Mouse (Mus musculus) lung, postnatal 4 days (tissue): ENCODE data around the gene Agpat2.

Experiments
- DNase-seq, 2 experiments: peaks; one replicate each; pipeline ENCODE4 v3.0.0; 2021

Agpat2 gene

DNA sequence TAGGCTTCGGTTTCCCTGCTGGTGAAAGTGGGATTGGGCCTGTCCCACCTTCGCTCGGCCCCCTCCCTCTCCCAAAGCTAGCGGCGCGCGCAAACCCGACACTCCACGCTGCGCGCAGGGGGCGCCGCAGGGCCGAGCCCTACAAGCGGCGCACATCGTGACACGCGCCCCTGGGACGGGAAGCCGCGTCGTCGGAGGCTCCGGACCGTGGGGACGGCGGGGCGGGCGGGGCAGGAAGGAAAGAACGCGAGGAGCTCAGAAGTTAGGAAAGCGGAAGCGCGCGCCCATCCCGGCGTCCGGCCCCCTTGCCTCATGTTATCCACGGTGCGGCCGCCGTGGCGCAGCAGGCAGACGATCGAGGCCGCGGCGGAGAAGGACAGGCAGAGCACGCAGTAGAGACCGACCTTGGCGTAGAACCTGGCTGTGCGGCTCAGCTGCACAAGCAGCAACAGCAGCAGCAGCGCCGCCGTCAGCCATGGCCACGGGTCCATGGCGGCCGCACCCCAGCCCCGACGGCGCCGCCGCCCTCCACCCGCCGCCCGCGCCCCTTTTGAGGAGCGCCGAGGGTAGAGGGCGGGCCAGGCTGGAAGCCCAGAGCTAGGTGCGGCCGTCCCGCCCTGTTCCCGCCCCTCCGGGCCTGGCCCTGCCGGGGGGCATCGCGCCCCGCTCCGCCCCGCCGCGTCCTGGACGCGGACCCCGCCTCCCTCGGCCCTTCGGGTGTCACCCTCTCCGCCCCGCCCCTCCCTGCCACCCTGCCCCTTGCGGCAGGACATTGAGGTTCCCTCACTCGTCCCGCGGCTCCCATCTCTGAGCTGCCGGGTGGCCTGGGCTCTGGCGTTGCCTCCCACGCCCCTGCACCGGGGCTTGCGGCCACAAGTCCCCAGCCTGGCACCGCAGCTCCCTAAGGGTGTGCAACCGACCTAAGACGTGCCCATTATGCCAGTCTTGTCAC lies at the start of gene Agpat2:
Agpat2 (minus strand) TSS at position 698 of the 952 bp plus-strand sequence.
- peak; percentile 92 to 96 for DNase-seq

DNA sequence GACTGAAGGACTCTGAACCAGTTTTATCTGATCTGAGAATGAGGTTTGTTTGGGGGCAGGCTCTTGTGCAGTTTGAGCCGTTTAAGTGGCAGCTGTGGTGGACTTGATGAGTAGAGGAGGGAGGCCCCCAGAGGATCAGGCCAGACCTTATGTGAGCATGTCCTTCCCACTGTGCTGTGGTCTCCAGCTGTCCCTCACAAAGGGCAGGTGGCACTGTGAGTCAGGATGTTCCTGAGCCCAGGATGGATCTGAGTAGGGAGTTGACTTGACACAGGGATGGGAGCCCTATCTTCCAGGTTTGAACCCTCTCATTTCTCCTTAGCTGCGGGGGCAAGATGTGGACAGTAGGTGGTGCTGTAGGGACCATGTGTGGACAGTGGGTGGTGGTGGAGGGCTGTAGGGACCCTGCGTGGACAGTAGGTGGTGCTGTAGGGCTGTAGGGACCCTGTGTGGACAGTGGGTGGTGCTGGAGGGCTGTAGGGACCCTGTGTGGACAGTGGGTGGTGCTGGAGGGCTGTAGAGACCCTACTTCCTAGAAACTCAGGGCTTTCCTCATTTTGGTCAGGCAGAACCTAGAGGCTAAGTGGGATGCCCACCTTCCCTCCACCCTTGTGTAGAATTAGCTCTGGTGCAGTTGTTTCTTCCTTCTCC lies 42.6 kb upstream of the Agpat2 start:
- peak; percentile 85 to 87 for DNase-seq

DNA sequence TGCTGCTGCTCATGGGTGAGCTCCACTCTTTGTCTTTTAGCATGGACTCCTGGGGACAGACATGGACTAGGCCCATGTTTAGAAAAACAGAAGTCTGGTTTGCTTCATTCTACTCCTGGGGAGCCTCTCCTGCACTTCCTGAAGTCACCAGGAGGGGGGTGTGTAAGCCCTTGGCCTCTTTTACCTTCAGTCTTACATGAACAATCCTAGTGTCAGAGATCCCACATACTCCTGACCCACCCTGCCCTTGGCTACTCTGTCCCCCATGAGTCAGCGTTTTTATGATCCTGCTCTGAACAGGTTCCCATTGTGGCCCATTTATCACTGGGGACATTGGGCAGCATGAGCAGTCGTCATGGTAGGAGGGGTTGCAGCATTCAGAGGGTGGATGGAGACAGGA lies 39.7 kb upstream of the Agpat2 start:
- peak in 1 of 2 experiments; percentile 61 for DNase-seq

DNA sequence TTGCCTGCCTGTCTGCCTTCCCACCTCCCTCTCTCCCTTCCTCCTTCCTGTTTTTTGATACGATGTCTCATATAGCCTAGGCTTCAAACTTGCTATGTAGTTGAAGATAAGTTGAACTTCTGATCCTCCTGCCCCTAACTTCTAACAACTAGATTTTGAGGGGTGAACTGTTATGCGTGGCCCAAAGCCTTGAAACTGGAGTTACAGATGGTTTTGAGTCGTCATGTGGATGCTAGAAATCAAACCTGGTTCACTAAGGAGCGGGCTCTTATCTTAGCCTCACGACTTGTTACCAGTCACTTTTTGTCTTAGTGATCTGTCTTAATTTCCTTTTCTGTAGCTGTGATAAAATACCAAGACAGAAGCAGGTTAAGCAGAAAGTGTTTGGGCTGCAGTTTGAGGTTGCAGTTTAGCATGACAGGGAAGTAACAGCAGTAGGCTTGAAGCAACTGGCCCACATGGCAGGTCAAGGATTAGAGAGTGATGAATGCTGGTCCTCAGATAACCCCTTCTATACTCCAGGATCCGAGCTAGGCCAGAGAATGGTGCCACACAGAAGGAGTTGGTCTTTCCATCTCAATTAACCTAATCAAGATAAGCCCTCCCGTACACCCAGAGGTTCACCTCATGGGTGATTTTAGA lies 36.9 kb upstream of the Agpat2 start:
- DNase-seq = no peak

DNA sequence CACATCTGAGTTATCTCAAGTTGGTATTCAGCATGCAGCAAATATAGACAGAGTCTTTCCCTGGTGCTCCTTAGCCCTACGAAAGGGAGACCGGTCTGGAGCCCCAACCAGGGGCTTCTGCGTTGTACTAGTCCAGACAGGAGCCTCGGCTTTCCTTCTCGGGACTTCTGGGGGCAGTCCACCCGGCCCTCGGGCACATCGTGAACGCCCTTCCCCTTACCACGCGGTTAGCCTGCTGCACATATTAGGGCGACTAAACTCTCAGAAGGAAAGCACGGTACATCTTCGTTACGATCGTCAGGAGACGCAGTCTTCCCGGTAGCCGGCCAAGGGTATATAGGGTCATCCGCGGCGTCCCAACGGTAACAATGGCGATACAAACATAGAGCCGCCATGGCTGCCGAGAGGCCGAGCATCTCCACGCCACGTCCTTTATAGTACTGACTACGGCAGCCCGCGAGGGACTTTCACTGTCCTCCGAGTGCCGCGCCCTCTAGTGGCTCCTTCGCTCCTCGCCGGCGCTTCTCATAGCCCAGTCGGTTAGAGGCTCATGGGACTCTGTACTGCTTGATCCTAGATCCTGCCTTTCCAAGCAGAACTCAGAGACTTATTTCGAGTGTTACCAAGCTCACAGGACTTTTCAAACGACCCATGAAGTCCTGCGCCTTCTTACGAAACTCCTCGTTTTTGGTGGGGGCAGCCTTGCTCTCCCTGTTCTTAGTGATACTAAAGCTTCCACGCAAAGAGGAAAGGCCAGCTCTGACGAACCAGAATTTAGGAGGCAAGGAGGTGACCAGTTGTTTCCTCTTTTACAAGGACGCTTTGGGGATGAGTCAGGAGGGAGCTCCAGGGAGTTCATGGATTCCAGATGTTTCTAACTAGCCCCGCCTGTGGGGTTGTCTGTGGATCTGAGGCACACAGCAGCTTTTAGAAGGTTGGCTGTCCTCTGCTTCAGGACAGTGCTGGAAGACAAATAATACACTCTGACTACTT lies 35.9 kb upstream of the Agpat2 start:
- peak; percentile 96 to 98 for DNase-seq

DNA sequence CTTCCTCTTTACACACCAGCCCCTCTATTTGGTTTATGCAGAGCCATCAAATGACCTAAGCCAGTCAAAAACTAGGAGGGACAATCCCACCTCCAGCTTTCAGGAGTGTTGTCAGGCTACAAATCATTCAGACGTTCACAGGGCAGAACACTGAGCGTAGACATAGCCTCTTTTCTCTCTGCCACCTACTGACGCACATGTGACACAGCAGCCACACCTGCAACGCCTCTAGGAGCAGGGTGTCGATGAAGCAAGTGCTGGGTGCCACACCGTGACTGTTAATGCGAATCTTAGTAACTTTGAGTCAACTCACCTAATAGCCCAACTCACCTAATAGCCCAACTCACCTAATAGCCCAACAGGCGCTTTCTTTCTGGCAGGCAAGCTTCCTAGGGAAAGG lies 34.9 kb upstream of the Agpat2 start:
- DNase-seq = peak; percentile 67 to 68

DNA sequence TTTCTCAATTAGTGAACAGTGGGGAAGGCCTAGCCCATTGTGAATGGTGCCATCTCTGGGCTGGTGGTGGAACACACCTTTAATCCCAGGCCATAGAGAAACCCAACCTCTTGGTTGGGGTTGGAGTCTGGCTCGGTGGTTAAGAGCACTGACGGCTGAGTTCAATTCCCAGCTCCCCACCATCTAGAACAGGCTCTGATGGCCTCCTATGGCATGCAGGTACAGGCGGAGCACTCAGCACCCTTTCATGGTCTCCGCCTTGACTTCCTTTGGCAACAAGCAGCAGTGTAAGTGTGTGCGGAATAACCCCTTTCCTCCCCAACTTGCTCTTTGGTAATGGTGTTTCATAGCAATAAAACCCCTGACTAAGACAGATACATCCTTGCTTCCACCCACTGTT lies 34.4 kb upstream of the Agpat2 start:
- no peak for DNase-seq

DNA sequence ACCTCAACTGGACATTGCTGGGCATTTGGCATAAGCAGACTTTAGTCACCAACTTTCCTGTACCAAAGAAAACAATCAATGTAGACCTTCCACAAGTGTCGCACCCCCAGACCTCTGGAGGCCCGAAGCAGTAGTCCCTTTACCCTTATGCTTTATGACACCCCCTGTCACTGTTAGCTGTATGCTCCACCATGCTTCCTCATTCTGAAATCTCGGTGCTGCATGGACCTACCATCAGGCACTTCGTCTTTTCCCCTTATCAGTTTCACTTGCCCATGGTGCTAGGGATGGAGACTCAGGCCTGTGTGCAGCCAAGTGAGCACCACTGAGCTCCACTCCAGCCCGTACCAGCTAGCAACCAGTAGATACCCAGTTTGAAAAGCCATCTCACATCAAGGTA lies 33.8 kb upstream of the Agpat2 start:
- DNase-seq = no peak

DNA sequence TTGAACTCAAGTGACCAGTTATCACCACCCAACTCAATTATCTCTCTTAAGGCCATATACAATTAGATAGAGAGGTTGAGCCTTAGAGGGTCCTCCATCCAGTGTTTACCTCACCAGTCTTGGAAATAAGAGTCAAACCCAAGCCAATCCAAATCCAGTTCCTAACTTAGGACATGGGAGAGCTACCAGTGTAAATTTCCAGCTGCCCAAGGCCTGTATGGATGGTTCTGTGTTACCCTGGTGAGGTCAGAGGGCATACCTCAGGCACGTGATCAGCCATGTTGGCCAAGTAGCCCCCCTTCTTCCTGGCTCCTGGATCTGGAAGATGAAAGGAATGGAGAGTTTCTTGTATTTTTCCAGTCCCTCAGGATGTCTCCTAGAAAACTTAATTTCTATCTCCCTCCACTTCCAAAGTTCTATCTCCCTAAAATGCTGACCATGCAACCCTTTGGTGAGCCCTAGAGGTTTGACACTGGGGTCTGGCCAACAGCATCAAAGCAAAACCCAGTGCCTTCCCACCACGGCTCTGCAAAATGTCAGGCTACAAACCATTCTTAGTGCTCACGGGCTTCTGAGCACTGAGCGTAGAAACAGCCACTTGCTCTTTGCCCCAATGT lies 33.2 kb upstream of the Agpat2 start:
- DNase-seq = no peak

DNA sequence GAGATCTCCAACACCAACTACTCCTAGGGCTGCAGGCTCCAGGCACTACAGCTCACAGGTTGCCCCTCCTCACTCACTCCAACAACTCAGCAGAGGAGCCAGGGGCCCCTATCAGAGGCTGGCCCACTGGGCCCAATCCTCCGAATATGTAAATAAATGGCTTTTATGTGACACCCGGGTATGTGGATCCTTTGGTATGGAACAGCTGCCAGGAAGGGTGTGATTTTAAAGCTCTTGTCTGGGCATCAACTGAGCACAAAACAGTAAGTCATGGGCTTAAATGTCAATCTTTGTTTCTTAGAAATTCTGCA lies 32.1 kb upstream of the Agpat2 start:
- no peak for DNase-seq

DNA sequence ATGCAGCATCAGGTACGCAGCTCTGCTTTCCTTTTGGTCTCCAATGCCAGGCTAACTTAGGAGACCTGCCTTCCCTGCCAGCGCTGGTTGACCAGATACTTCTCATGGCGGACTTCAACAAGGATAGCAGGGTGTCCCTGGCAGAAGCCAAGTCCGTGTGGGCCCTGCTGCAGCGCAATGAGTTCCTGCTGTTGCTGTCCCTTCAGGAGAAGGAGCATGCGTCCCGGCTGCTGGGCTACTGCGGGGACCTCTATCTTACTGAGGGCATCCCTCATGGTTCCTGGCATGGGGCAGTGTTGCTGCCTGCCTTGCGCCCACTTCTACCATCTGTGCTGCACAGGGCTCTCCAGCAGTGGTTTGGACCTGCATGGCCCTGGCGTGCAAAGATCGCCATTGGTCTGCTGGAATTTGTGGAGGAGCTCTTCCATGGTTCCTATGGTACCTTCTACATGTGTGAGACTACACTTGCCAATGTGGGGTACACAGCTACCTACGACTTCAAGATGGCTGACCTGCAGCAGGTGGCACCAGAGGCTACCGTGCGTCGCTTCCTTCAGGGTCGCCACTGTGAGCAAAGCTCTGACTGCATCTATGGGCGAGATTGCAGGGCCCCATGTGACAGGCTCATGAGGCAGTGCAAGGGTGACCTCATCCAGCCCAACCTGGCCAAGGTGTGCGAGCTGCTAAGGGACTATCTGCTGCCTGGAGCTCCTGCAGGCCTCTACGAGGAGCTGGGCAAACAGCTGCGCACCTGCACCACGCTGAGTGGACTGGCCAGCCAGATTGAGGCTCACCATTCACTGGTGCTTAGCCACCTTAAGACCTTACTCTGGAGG lies 31.5 kb upstream of the Agpat2 start:
- DNase-seq = no peak

DNA sequence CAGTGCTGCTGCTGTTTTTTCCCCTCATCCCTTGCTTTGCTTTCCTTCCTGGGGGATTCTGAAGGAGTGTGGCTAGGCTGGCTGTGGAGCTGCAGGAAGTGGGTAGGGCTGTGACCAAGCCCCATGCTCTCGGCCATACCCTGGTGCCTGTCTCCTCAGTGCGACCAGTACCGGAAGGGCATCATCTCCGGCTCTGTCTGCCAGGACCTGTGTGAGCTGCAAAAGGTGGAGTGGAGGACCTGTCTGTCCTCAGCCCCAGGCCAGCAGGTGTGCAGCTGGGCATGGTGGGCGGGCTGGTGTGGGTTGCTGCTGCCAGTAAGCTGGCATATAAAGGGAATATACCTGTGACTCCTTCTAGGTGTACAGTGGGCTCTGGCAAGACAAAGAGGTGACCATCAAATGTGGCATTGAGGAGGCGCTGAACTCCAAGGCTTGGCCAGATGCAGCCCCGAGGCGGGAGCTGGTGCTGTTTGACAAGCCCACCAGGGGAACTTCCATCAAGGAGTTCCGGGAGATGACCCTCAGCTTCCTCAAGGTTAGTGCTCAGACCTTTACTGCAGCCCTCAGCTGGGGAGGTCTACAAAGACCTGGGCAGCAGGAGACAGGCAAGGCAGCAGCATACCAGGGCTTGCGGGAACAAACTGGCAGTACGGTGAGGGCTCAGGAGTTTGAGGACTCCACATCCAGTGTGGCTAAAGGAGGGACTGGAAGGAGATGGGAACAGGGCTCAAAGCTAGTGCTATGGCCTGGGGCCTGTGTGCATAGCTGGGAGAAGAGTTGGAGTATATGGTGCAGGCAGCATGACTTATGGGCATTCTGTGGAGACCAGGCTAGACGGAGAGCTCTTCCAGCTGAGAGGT lies 30.6 kb upstream of the Agpat2 start:
- peak; percentile 34 to 61 for DNase-seq

DNA sequence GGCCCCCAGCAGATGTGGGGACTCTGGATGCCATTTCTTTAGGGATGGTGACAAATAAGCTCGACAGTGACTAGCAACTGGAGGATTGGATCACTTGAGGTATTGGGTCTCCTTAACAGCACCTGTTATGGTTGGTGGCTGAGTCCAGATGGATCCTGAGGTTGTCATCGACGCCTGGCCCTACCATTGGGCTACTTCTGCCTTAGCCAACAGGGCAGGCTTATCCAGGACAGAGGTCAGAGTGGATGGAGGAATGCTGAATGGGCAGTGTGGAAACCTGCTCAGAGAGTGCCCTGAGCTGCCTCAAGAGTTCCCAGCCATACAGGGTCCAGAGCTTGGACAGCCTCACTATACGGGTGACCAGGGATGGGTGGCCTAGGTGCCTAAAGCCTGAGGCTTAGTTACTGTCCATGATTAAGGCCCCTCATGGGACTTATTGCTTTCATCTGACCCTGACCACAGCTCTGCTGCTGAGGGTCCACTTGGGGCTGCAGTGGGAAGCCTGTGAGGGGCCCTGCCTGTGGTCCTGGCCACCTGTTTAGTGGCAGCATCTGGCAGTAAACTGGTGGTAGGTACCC lies 29.8 kb upstream of the Agpat2 start:
- no peak for DNase-seq

DNA sequence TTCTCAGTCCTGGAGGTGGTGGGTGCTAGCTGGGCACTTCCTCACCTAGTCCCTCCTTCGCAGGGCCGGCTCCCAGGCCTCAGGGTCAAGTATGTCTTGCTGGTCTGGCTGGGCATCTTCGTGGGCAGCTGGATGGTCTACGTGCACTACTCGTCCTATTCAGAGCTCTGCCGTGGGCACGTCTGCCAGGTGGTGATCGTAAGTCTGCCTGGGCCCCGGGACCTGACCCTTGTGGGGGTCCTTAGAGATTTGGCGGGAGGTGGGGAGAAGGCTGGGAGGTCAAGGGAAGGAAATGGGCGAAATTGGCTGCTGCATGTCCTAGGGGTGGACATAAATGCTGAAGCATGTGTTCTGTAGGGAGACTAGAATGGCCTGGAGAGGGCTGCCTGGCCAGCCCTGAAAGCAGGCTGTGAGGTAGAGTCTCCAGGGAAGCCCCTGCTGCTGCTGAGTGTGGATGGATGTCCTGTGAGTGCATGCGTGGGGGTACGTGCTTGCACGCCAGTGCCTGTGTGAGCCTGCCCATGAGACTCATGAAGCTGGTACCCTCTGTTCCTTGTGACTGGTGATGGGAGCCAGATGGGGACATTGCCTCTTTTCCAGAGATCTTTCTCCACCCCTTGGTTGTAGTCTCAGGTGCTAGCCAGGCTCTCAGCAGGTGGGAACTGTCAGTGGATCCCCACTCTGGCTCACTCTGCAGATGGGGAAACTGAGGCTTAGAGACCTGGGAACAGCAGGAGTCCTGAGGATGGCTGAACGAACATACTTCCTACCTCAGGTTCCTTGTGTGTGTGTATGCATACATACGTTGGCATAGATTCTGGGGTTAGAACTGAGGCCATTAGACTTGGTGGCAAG lies 28.6 kb upstream of the Agpat2 start:
- no peak for DNase-seq

DNA sequence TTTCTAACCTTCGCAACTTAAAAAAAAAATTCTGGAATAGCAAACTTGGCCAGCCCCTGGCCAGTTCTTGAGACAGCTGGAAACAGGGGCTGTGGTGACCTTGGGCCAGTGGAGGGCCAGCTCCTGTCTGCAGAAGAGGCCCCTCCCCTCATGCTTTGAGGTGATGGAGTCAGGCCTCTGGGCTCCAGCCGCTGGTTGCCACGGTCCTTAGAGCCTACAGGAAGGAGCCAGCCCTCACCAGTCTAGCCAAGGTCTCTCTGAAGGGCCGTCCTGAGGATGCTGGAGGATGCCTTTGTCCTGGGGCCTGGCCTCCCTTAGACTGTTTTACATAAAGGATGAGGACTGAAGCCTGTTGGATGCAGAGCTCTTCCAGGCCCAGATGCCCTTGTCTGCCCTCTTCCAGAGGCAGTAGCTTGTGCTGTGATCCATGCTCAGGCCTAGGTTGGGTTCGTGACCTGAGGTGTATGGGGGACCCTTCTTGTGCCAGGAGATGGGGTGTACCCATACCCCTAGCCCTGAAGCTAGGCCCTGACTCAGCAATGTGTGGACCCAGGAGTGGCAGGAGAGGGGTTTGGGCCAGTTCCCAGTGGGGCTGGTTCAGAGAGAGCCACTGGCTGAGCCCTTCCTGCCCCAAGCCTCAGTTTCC lies 24.7 kb upstream of the Agpat2 start:
- no peak for DNase-seq

DNA sequence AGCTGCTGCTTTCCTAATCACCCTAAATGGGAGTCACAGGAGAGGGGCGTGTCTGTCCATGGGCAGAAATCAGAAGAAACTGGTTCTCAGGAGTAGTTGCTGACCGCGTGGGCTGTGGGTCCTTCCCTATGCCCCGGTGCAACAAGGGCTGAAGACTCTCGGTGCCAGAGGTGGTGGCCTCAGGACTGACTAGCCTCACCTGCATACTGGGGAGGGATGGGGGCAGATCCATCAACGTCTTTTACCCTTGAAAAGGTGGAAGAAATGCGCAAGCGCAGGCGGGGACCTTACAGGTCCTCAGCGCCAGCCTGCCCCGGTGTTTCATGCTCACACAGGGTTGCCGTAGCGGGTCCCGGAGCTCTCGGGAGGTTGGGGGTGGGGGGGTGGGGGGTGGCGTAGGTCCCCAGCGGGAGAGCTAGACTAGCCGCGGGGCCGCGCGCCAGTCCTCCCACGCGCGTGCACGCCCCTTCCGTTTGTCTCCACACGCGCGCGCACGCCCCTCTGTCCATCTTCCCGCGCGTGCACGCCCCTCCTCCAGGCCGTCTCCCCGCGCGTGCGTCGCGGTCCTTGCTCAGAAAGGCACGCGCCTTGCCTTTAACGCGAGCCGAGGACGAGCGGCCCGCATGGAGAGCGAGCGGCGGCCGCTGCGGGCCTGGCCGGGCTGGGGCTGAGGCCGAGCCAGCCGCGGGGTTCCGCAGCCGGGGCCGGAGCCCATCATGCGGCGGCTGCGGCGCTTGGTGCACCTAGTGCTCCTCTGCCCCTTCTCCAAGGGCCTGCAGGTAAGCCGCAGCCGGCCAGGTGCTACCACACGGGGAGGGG lies 23.9 kb upstream of the Agpat2 start, which contains the start of gene Fam69b:
Fam69b (plus strand) TSS at position 537 of the 819 bp plus-strand sequence.
- DNase-seq = peak; percentile 76 to 88

DNA sequence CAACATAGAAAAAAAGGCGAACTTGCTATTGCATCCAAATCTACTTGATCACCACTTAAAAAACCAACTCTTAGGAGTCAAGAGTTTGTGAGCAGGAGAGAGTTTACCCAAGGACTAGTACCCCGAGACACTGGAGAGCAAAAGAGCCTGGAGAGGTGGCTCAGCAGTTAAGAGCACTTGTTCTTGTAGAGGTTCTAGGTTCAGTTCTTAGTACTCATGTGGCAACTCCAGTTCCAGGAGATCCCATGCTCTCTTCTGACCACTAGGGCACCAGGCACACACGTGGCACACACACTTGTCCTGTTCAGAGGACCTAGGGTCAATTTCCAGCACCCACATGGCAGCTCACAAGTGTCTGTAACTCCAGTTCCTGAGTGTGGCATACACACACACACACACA lies 21.9 kb upstream of the Agpat2 start:
- DNase-seq = no peak
